Mouse (Mus musculus): Measurements from ENCODE around the gene Spi1.

The Spi1 gene

DNA sequence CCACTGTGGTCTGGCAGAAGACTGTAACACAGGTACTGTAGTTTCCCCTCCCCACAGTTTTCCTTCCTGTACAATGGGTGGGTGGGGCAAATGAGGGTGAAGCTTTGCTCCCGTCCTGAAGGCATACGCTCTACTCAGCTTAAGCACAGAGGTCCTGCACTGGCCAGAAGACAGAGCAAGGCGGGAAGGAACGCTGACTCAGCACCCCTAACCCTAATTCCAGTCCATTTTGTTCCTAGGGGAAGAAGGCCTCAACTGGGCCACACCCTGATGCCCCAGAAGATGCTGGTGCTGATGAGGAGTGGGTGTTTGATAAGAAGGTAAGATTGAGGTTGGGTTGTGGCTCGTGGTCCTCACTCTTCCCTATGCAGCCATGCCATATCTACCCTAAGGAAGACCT is 46.6 kb downstream of the Spi1 start:
- DNase-seq: no peak

DNA sequence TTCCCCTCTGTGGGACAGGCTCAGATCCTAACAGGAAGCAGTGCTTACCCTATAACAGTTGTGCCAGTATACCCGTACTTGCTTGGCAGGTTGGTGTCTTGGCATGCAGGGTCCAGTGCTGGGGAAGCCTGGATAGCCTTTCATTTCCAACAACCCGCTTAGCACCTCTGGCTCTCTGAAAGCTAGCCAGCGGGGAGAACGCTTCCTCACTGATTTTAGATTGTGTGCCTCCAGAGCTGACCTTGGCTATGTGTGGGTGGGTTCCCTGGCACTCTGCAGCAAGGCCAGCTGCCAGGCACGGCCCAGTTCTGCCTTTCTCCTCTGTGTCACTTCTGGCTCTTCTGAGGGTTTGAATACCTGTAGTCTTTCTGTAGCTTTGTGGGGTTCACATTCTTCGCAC is 47.9 kb downstream of the Spi1 start:
- DNase-seq: no peak

DNA sequence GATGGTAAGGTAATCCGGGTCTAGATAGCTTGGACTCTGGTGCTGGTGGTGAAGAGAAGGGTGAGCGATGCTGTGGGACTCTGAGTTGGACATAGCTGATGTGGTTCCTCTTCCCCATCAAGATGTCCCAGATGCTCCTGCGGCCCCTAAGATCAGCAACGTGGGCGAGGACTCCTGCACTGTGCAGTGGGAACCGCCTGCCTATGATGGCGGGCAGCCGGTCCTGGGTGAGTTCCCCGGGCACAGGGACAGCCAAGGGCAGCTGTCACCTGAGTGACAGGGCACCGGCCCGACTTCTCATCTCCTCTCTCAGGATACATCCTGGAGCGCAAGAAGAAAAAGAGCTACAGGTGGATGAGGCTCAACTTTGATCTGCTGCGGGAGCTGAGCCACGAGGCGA is 49.1 kb downstream of the Spi1 start:
- no peak for DNase-seq

DNA sequence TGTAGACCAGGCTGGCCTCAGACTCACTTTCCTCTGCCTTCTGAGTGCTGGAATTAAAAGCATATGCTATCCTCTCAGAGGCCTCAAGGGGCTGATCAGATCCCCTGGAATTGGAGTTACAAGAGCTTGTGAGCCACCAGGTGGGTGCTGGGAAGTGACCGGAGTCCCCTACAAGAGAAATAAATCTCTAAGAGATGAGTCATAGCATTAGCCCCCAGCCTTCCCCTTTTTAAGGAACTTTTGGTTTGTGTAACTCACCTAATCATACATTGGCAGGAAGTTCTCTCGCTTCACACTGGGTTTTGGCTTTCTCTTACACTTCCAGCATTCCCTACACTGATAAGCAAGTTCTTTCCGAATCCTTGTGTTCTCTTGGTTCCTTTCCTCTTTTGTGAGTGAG is 49.8 kb downstream of the Spi1 start:
- no peak for DNase-seq

DNA sequence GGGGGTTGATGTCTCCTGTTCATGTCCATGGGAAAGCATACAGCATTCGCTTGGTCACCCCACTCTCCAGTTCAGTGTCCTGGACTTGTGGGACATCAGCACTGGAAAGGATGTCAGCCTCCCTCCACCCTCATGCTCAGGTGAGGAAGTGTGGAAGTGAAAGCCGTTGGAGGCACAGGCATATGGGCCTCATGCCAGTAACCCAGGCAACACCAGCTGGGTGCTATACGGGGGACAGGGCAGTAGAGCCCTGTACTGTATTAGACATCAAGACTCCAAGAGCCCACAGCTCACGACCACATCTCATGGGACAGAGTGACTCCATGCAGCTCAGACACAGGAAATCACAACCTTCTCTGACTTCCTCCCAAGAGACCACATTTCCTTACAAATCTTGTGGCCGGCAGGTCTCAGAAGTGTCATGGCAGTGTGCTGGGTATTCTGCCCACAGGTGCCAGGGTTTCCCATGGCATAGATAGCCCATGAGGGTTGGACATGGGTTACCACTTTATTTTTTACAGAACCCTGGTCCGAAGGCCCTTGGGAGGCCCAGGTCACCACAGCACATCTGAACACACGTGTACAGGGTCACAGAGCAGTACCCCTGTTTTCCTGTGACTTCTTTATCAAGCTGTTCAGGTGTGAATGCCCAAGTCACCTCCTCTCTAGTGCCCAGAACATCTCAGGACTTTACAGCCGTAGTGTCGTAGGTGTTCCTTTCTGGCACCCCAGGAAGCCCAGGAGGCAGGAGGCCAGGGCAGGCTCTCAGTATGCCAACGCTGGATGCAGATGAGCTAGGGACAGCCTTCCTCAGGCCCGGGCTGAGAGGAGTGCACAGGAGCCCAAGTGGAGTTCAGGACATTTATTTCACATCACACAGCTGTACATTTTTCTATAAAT is 54.6 kb downstream of the Spi1 start:
- DNase-seq: no peak

DNA sequence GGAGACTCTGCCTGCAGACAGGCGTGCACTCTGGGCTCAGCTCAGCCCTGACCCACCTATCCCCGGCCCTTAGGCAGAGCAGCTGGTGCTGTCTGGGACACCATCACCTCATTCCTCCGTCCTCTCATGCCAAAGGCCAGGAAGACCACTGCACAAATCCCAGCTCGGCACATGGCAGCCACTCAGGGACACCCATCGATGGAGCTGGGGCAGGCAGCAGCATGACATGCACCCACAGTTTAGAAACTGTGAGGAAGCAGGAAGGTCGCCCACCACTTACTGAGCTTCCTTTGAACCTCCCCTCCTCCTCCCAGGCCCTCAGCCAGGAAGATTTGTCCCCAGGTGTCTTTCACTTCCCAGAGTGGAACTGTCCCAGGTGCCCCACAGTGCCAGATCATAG is 55.3 kb downstream of the Spi1 start:
- no peak for DNase-seq

DNA sequence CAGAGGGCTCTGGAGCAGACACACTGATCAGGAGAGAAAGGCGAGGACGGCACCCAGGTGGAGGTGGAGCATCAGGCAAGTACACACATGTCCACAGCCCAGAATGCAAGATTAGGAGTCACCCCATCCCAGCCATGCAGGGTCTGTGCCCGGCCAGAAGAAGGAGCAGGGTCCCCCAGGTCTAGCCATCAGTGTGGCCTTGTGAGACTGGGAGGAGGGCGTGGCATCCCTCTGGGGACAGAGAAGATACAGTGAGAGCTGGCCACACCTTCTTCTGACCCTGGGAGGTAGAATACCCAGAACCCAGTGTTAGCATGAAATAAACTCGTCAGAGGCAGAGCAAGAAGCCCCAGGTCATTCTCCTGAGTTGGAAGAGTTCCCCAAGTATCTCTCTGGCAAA is 57.1 kb downstream of the Spi1 start:
- DNase-seq: no peak

DNA sequence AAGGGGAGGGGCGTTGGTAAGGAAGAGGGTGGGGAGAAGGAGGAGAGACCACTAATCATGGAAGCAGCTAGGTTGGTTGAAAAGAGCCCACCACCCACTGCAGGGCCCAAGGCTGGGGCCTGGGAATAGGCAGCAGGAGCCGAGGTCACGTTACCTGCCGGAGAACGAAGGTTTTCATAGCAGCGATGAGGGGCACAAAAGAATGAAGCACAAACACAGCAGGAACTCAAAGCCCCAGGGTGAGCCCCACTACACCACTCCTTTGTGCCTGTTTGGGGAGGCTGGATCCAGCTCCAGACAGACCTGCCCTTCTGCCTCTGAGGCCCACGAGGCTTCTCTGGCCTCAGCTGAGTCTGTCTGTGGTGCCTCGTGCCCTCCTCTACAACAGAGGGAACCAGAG is 57.6 kb downstream of the Spi1 start:
- DNase-seq: no peak

DNA sequence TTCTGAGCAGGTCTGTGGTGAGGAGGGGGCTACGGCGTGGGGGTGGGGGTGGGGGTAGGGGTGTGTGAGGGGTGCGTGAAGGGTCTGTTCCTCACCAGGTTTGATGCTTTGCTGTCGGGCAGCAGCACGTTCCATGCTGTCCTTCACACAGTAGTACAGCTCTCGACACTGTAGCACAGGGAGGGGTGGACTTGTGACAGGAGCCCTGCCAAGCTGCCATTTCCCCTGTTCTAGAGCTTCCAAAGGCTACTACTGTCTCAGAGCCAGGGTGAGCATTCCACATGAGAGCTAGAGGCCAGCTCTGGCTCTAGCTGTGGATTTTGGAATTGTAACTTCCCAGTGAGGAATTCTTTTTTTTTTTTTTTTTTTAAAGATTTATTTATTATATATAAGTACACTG is 60.7 kb downstream of the Spi1 start:
- DNase-seq: no peak

DNA sequence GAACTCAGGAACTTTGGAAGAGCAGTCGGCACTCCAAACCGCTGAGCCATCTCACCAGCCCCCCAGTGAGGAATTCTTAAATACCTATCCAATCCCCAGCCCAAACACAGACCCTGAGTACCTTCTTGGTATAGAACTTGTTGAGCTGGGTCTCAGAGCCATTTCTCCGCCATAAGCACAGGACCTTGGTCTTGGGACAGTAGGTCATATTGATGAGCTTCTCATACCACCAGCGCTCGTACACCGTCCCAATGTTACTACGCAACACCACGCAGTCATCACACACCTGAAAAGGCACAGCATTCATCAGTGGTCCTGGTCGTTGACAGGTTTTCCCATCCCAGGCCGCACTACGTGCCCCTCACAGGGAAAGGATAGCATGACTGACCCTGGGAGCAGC is 61.2 kb downstream of the Spi1 start:
- no peak for DNase-seq

DNA sequence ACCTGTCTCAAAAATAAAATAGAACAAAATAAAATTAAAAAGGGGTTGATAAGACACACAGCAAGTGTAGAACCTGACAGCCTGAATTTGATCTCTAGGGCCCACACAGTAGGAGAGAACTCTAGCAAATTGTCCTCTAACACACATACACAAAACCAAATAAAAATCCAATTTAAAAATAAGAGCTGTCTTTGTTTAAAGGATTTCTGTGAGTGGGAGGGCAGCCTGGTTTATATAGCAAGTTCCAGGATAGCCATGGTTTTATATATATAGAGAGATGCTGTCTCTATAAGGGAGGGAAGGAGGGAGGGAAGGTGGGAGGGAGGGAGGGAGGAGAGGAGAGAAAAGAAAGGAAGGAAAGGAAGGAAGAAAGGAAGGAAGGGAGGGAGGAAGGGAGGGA is 65.9 kb downstream of the Spi1 start:
- DNase-seq: no peak

DNA sequence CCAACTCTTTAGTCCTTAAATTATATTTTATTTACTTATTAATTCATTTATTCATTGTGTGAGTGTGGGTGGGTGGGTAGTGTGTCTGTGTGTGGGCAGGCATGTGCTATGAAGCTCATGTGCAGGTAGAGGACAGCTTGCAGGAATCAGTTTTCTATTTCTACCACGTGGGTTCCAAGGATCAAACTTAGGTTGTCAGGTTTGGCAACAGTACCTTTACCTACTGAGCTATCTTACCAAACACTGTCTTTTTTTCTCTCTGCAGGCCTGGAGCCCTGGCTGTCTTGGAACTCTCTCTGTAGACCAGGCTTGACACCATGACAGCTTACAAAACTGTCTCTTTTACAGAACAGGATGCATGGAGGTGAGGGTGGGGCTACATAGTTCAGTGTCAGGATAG is 69.1 kb downstream of the Spi1 start:
- DNase-seq: no peak

DNA sequence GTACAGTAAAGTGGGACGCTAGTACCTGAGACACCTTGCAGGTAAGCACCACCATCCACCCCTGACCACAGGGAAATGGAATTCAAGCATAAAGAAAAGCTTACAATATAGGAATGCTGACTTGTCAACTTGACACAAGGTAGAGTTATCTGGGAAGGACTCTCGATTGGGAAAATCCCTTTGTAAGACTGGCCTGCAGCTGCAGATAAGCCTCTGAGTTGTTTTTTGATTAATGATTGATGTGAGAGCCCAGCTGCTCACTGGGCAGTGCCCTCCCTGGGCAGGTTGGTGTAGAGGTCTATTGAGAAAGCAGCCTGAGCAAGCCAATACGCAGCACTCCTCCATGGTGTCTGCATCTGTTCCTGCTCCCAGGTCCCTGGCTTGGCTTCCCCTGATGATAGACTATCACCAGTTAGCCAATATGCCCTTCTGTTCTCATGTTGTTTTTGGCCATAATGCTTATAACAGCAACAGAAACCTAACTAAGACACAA is 70.7 kb downstream of the Spi1 start:
- DNase-seq: no peak

DNA sequence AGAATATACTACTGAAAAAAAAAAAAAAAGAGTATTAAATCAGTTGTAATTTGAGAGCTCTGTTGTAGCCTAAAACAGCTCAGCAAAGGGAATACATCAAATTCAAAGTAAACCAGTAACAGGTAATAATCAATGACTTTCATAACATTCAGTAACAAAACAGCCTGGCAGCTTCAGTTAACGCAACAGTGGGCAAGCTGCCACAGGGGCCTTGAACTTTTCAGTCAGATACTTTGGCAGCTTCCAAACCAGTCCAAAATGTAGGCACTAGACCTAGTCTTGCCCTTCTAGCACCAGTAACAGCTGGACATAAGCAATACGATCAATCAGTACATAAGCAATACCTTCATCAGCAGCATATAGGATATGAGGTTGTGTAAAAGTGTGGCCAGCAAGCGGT is 71.9 kb downstream of the Spi1 start:
- DNase-seq: no peak

DNA sequence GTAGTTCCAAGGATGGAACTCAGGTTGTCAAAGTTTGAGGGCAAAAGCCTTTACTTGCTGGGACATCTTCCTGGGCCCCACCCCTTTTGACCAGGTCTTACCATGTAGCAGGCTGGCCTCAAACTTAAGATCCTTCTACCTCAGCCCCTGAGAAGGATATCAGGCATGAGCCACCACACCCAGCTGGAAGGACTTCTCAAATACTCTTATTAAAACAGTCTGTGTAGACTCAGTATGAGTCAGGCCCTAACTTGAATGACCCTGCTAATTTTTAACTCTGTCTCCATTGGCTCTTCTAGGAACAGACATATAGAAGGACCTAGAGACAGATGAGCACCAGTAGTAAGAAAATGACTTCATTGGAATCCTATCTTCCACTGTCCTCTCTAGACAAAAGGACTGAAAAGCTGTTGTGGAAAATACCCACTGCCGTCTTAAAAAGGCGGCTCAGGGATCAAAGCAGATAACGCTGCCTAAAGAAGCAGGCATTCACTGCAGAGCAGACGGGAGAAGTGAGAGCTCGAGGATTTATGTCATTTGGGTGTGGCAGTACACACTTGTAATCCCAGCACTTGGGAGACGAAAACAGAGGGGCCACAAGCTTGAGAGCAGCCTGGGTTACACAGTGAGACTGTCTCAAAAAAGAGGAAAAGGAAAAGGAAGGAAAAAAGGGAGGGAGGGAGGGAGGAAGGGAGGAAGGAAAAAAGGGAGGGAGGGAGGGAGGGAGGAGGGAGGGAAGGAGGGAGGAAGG is 75.0 kb downstream of the Spi1 start:
- DNase-seq: no peak

DNA sequence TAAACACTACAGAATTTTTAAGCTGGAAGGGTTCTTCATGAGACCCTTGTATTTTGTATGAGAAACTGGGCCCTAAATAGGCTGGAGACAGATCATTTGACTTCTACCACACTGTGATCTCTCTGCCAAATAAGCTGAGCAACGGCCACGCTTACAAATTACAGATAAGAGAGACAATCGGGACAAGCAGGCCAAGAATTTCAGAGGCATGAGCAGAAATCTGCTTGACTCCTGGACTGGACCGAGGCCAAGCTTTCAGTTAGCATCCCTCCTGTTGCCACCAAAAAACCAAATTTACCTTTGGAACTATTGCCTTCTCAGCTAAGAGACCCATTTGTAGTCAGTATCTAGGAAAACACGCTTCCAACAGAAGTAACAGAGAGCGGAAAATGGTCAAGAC is 78.4 kb downstream of the Spi1 start:
- no peak for DNase-seq

DNA sequence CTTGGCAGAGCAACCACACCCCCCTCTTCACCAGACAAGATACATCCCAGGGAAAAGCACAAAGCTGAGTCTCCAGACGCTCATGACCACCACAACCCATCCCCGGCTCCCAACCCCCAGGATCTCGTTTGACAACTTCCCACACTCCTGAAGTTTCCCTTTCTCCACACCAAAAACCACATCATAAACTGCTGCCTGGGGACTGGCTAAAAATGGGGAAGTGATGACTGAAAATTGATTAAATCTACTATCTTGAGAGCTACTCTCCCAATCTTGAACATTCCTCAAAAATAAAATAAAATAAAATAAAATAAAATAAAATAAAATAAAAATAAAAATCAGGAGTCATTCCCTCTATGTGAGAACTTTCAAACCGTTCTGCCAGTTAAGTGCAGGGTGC is 80.8 kb downstream of the Spi1 start:
- DNase-seq: no peak

DNA sequence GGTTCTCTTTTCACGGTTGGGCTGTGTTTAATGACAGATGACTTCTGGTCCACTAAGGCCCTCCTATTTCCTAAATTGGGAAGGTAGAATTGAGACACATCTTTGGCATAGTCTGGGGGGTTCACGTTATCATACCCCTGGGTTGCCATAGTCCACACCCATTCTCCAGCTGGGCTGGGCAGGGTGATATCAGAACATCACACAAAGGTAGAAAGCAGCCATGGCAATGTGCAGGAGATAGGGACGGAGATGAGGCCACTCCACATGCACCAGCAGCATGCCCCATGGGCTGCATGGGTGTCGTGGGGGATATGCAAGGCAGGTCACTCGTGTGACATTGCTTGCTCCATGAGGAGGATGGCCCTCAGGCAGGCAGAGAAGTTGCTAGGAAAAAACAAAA is 81.3 kb downstream of the Spi1 start:
- DNase-seq: no peak

DNA sequence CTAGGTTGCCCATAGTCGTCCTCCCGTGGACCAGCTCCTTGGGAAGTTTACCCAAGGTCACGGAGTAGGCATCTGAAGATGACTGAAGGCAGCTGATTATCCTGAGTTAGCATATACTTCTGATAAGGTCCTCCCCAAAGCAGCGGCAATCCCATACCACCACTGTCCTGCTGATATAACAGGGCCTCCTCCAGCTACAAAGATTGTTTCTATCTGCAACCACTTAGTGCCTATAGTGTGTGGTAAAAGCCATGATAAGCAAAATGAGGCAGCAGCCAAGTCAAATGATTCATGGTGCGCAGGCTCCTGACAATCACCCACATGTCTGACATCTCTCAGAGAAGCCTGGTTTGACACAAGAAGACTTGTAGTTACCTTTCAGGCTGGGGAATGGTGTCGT is 82.8 kb downstream of the Spi1 start:
- no peak for DNase-seq

All from embryo, embryonic 11 days (tissue).